Mouse (Mus musculus) hindbrain, embryonic 16.5 days (tissue): ENCODE data around the gene Slc2a9. TPM values are rescaled to one million over a fixed set of nuclear protein-coding genes. Genes with fewer than 3 reads are reported as not detected.

ENCODE experiments used
- ATAC-seq: fragments of 200-750 bp; cut with Nextera tagmentation; 2 replicates; pipeline ENCODE4 v1.8.0; 2017; ENCODE audit warnings: moderate TSS enrichment, moderate library complexity
- H3K27ac ChIP-seq: fragments of 300-500 bp; sonication (generic); 2 replicates; pipeline ENCODE4 v1.5.1; 2014; ENCODE audit warnings: low read depth, mild to moderate bottlenecking, control low read depth, low read length, moderate library complexity
- H3K27me3 ChIP-seq: fragments of 300-500 bp; sonication (generic); replicated peaks from 2 replicates; pipeline ENCODE4 v1.6.1; 2014; ENCODE audit warnings: low read length; ENCODE audit not compliant: control insufficient read depth, insufficient read depth
- H3K36me3 ChIP-seq: fragments of 300-500 bp; sonication (generic); 2 replicates; pipeline ENCODE4 v1.6.1; 2014; ENCODE audit warnings: mild to moderate bottlenecking, low read length, moderate library complexity, mixed read lengths; ENCODE audit not compliant: control insufficient read depth, insufficient read depth
- H3K4me1 ChIP-seq: fragments of 300-500 bp; sonication (generic); 2 replicates; pipeline ENCODE4 v1.6.1; 2014; ENCODE audit warnings: low read depth, low read length; ENCODE audit not compliant: control insufficient read depth, insufficient read depth
- H3K4me2 ChIP-seq: fragments of 300-500 bp; sonication (generic); 2 replicates; pipeline ENCODE4 v1.6.1; 2014; ENCODE audit warnings: mild to moderate bottlenecking, low read length, control low read depth, moderate library complexity
- H3K4me3 ChIP-seq: fragments of 300-500 bp; sonication (generic); 2 replicates; pipeline ENCODE4 v1.5.1; 2014; ENCODE audit warnings: mild to moderate bottlenecking, low read length, control low read depth, moderate library complexity
- H3K9ac ChIP-seq: fragments of 300-500 bp; sonication (generic); 2 replicates; pipeline ENCODE4 v1.6.1; 2014; ENCODE audit warnings: low read depth, mild to moderate bottlenecking, control low read depth, low read length, moderate library complexity
- H3K9me3 ChIP-seq: fragments of 300-500 bp; sonication (generic); 2 replicates; pipeline ENCODE4 v1.6.1; 2014; ENCODE audit warnings: mild to moderate bottlenecking, low read length, moderate library complexity; ENCODE audit not compliant: control insufficient read depth
- WGBS: fragments of 180-500 bp; shearing (Covaris S2); extraction: QIAGEN DNeasy Blood & Tissue Kit; methylation state at CpG from one replicate; pipeline ENCODE4 v1.1.7; 2014; 5-methylcytosine and 5-hydroxymethylcytosine counted together
- polyA plus RNA-seq: library from polyadenylated mRNA; unstranded; fragments of >200 nt; fragmentation: Nextera tagmentation; extraction: Ambion mirVana; gene quantifications from 2 replicates; pipeline ENCODE4 v1.2.1, GENCODE M21; 2015

Gene Slc2a9
- polyA plus RNA-seq, 1 experiment from 2014 or later: 0.44 TPM

DNA sequence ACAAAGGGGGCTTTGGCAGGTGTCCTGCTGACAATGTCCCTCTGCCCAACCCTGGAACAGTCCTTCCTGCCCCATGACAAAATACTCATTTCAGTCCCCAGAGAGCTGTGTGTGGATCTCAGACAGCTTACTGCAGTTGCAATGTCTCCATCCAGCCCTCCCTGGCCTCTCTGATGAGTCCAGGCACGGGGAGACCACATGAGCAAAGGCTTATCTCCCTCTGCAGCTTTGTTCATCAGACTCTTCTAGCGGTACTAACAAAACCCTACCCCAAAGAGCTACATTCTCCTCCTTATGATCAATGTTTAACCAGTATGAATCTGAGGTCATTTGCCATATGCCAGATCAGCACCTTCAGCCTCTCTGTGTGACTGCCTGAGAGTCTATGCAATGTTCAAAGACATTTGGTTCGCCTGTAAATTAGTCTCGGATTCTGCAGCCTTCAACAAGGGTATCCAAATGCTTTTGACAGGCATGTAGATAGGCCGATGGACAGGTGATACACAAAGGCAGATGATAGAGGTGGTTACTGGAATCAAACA is 36.3 kb downstream of the Slc2a9 start:
- Histone ChIP-seq H3K9me3 (no peaks in the 10 kb centered on the region), H3K36me3 (no peaks in the 10 kb centered on the region), H3K9ac (no peak overlapping the region), H3K4me1 (no peaks in the 10 kb centered on the region), H3K27me3 (no peaks in the 10 kb centered on the region), H3K27ac (no peak overlapping the region), H3K4me3 (no peak overlapping the region), H3K4me2 (no peak overlapping the region)
- 78% methylated on average over 5 of the region's 5 CpGs for WGBS
- ATAC-seq: no peak

DNA sequence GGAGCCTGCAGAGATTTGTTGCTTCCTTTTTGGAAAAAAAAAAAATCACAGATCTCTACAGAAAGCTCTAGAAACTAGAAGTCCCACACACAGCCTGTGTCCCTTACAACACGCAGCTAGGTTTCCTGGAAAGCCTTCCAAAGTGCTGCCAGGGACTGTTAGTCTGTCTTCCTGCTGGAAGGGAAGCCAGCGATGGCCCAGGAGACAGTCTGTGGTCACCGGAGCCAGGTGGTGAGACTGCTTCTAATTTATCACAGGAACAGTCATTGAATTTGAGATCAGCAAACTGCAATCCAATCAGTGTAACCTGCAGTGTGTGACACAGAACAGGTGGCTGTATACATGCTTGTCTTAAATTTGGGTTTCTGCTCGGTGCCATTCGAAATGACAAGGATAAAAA is 41.7 kb downstream of the Slc2a9 start:
- H3K4me1 ChIP-seq: no peaks in the 10 kb centered on the region
- H3K4me3 ChIP-seq: no peak overlapping the region
- H3K27ac ChIP-seq: no peak overlapping the region
- no peak overlapping the region for H3K9ac ChIP-seq
- no peaks in the 10 kb centered on the region for H3K27me3 ChIP-seq
- 74% methylated on average over 5 of the region's 5 CpGs for WGBS
- no peak overlapping the region for H3K4me2 ChIP-seq
- no peak for ATAC-seq
- H3K9me3 ChIP-seq: no peaks in the 10 kb centered on the region
- no peaks in the 10 kb centered on the region for H3K36me3 ChIP-seq

DNA sequence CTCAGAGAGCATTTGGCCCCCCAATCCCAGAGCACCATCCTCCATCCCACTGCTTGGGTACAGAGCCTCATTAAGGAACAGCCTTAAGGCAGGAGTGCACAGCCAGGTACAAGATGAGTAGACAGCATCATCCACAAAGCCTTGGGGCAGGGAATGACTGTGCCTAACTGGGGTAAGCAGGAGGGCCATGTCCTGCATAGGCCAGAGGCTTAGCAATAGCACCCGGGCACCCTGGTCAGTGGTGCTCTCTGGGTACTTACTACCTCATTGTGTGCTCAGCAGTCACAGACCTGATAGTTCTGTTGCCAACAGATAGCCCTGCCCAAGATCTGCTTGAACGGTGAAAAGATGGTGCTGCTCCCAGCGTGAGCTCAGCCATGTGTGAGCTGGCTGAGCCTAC is 52.0 kb downstream of the Slc2a9 start:
- no peaks in the 10 kb centered on the region for H3K36me3 ChIP-seq
- WGBS: 83% methylated on average over 3 of the region's 3 CpGs
- no peak for ATAC-seq

DNA sequence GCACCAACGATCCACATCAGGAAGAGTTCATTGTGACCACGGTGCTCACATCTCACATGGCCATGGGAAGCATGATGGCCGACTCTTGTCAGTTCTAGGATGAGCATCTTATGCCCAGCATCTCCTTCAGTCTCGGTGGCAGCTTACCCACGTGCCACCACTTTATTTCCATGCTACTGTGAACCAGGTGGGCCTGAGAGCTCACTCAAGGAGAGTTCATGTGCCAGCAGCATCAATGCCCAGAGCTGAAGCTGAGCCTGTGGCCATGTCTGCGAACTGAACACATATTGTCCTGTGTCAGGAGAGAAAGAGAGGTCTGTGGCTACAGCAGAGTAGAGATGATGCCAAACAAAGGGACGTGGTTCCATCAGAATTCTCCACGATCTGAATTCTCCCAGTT is 53.3 kb downstream of the Slc2a9 start:
- no peak for ATAC-seq
- no peak overlapping the region for H3K4me3 ChIP-seq
- H3K4me2 ChIP-seq: no peak overlapping the region
- 92% methylated on average over 8 of the region's 8 CpGs for WGBS
- no peaks in the 10 kb centered on the region for H3K36me3 ChIP-seq
- H3K27me3 ChIP-seq: no peaks in the 10 kb centered on the region
- H3K9ac ChIP-seq: no peak overlapping the region
- H3K4me1 ChIP-seq: no peaks in the 10 kb centered on the region
- H3K27ac ChIP-seq: no peak overlapping the region
- H3K9me3 ChIP-seq: no peaks in the 10 kb centered on the region

More for the DNA sequence above, 52.0 kb downstream of the Slc2a9 start:
- Histone ChIP-seq H3K27ac (no peak overlapping the region), H3K4me3 (no peak overlapping the region), H3K9me3 (no peaks in the 10 kb centered on the region), H3K27me3 (no peaks in the 10 kb centered on the region), H3K4me2 (no peak overlapping the region), H3K9ac (no peak overlapping the region), H3K4me1 (no peaks in the 10 kb centered on the region)

DNA sequence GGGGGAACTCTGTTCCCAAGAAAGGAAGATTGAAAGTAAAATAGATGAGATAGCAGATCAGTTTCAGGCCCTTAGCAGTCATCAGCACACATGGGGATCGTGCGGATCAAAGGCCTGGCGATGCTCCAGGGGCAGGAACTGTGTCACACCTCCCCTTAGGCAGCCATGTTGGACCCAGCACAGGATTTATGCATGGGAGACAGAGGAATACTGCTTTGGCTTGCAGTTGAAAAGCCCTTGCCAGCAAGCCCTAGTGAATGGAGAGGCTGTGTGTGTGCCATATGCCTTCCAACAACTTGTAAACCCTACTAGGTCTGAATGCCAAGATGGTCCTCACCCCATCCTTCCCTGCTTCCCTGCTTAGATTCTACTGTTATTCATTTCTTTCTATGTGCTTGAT is 54.8 kb downstream of the Slc2a9 start:
- no peak overlapping the region for H3K4me3 ChIP-seq
- H3K4me1 ChIP-seq: no peaks in the 10 kb centered on the region
- H3K27ac ChIP-seq: no peak overlapping the region
- no peaks in the 10 kb centered on the region for H3K9me3 ChIP-seq
- no peaks in the 10 kb centered on the region for H3K36me3 ChIP-seq
- no peak for ATAC-seq
- H3K9ac ChIP-seq: no peak overlapping the region
- no peaks in the 10 kb centered on the region for H3K27me3 ChIP-seq
- WGBS: 75% methylated on average over 3 of the region's 3 CpGs
- H3K4me2 ChIP-seq: no peak overlapping the region

DNA sequence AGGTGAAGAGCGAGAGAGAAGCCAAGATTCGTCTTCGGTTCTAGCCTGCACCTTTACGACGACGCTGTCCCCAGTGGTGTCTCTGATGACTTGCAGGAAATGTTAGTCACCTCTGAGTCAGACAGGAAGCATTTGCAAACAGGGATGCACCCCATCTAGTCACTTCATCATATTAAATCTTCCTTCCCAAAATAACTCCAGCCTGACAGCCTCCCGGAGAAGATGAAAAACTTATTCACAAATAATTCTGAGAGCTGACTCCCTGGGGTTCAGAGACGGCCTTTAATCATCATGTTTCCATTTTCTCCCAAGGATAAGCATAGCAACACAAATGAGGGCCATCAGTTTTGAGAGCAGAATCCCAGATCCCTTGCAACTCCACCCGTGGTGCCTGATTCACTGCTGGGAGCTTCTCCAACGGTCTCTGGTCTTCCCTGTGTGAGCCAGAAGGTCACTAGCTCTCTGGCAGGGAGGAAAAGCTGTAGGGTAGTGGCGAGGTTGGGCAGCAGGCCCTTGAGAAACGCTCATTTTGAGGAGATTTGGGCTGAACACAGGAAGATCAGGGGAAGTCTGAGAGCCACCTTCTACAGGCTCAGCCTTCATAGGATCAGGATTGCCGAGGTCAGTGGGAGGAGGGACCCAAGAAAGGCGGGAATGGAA is 56.5 kb downstream of the Slc2a9 start:
- H3K4me3 ChIP-seq: no peak overlapping the region
- H3K27me3 ChIP-seq: no peaks in the 10 kb centered on the region
- H3K9me3 ChIP-seq: no peaks in the 10 kb centered on the region
- no peaks in the 10 kb centered on the region for H3K36me3 ChIP-seq
- no peak overlapping the region for H3K4me2 ChIP-seq
- ATAC-seq: no peak; the same call in 1 of the 2 replicates
- H3K4me1 ChIP-seq: no peaks in the 10 kb centered on the region
- H3K9ac ChIP-seq: no peak overlapping the region
- no peak overlapping the region for H3K27ac ChIP-seq
- 63% methylated on average over 14 of the region's 14 CpGs for WGBS

DNA sequence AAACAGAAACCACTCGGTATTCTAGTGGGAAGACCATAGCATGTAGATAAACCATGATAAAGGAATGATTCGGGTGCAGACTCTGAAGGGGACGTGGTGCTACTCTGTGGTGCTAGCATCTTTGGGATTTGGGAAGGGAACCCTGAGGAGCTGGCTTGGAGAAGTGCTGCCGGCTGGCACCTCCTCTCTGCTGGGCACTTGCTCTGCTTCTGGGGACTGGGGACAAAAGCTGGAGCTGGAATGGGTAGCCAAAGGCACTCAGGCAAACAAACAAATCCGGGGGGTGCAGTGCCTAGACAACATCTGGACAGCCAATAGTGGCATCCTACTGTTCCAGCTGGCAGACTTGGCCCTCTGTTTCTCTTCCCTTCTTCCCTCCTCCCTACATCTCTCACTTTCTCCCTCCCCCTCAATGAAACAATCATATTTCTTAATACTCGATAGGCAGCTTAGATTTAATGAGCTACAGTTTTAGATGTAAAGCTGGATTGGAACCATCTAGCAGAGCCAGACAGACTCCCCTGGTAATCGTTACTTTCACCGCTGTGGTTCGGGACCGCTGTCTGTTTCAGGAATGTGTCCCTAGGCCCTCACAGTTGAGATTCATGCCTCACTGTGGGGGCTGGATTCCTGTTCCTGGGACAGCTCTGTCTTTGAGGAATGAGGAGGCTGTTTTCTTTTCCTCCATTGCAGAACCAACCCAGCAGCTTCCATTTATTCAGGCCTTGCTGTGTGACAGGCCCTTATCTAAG is 61.7 kb downstream of the Slc2a9 start:
- H3K4me3 ChIP-seq: no peak overlapping the region
- WGBS: 64% methylated on average over 10 of the region's 10 CpGs
- H3K4me2 ChIP-seq: no peak overlapping the region
- no peak overlapping the region for H3K27ac ChIP-seq
- peak; percentile 37 for ATAC-seq
- H3K36me3 ChIP-seq: no peaks in the 10 kb centered on the region
- no peaks in the 10 kb centered on the region for H3K27me3 ChIP-seq
- no peaks in the 10 kb centered on the region for H3K4me1 ChIP-seq
- no peaks in the 10 kb centered on the region for H3K9me3 ChIP-seq
- H3K9ac ChIP-seq: no peak overlapping the region

DNA sequence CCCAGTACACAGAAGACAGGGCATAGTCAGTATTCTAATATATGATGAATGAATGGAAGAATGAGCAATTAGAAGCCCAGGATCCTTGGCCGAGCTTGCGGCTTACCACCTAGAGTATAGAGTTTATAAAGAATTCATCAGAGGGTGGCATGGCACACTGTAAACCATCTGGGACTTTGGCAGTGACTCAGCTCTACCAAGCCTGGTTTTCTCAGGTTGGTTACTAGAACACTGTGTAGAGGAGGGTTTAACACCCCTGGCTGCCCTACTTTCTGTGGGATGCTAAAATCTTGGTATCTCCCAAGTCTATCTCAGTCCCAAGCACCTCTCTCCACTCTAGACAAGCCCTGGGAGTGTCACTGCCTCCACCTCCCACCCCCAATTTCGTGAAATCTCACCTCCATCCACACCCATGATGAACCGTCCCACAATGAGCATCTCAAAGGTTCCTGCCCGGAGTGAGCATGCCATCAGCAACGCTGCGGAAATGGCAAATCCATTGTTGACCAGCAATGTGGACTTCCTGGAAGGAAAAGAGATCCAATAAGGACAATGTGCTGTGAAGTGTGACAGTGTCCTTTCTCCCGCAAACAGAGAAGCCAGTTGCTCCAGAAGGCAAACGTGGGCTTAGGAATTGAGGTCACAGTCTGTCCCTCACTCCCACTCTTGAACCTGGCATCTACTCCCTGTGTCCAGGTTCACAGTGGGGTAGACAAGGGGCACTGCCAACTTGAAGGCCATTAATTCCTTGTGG is 62.5 kb downstream of the Slc2a9 start:
- ATAC-seq: no peak
- H3K36me3 ChIP-seq: no peaks in the 10 kb centered on the region
- no peak overlapping the region for H3K27ac ChIP-seq
- H3K4me1 ChIP-seq: no peaks in the 10 kb centered on the region
- H3K4me3 ChIP-seq: no peak overlapping the region
- no peaks in the 10 kb centered on the region for H3K27me3 ChIP-seq
- H3K4me2 ChIP-seq: no peak overlapping the region
- no peak overlapping the region for H3K9ac ChIP-seq
- WGBS: 83% methylated on average over 9 of the region's 9 CpGs
- H3K9me3 ChIP-seq: no peaks in the 10 kb centered on the region

DNA sequence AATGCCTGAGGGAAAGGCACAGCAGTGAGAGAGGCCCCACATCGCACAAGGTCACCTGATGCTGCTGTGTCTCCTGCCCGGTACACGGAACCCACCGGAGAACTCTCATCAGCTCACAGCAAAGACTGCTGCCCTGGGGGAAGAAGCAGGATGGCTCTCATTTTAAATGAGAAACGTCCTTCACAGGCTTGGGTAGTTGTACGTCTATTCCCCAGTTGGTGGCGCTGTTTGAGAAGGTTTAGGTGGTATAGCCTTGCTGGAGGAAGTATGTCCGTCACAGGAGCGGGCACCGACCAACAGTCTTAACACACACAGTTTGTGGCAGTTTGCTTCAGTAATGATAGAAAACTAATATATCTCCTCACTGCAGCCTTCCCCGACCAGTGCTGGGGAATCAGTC is 66.3 kb downstream of the Slc2a9 start:
- H3K27me3 ChIP-seq: no peaks in the 10 kb centered on the region
- H3K4me2 ChIP-seq: no peak overlapping the region
- H3K4me1 ChIP-seq: no peaks in the 10 kb centered on the region
- ATAC-seq: no peak
- no peaks in the 10 kb centered on the region for H3K36me3 ChIP-seq
- H3K9me3 ChIP-seq: no peaks in the 10 kb centered on the region
- H3K9ac ChIP-seq: no peak overlapping the region
- H3K27ac ChIP-seq: no peak overlapping the region
- 94% methylated on average over 11 of the region's 11 CpGs for WGBS
- no peak overlapping the region for H3K4me3 ChIP-seq
